Mouse (Mus musculus) lung, embryonic 15.5 days (tissue): ENCODE results near the gene Alox5. TPM values are rescaled to one million over a fixed set of nuclear protein-coding genes. Genes with fewer than 3 reads are reported as not detected.

Source experiments
- ATAC-seq: fragments of 200-750 bp; cut with Nextera tagmentation; 2 replicates; pipeline ENCODE4 v1.8.0; 2017; ENCODE audit warnings: moderate number of reproducible peaks, borderline replicate concordance; ENCODE audit not compliant: low FRiP score, low TSS enrichment; ENCODE audit errors: extremely low read depth
- H3K27ac ChIP-seq: fragments of 300-500 bp; sonication (generic); 2 replicates; pipeline ENCODE4 v1.5.1; 2015; ENCODE audit warnings: moderate library complexity, mild to moderate bottlenecking, inconsistent platforms
- H3K27me3 ChIP-seq: fragments of 300-500 bp; sonication (generic); 2 replicates; pipeline ENCODE4 v1.6.1; 2015; ENCODE audit warnings: inconsistent platforms
- H3K36me3 ChIP-seq: fragments of 300-500 bp; sonication (generic); 2 replicates; pipeline ENCODE4 v1.6.1; 2015; ENCODE audit warnings: inconsistent platforms
- H3K4me1 ChIP-seq: fragments of 300-500 bp; sonication (generic); 2 replicates; pipeline ENCODE4 v1.6.1; 2015; ENCODE audit warnings: inconsistent platforms
- H3K4me2 ChIP-seq: fragments of 300-500 bp; sonication (generic); 2 replicates; pipeline ENCODE4 v1.6.1; 2015; ENCODE audit warnings: inconsistent platforms, mild to moderate bottlenecking, moderate library complexity
- H3K4me3 ChIP-seq: fragments of 300-500 bp; sonication (generic); 2 replicates; pipeline ENCODE4 v1.5.1; 2015; ENCODE audit warnings: mild to moderate bottlenecking, inconsistent platforms
- H3K9ac ChIP-seq: fragments of 300-500 bp; sonication (generic); 2 replicates; pipeline ENCODE4 v1.6.1; 2015; ENCODE audit warnings: inconsistent platforms
- H3K9me3 ChIP-seq: fragments of 300-500 bp; sonication (generic); 2 replicates; pipeline ENCODE4 v1.6.1; 2016; ENCODE audit warnings: inconsistent platforms
- whole genome bisulfite sequencing: fragments of 180-500 bp; shearing (Covaris S2); methylation state at CpG from one replicate; pipeline ENCODE4 v1.1.7; 2015; 5-methylcytosine and 5-hydroxymethylcytosine counted together
- polyA plus RNA-seq: library from polyadenylated mRNA; unstranded; fragments of >200 nt; fragmentation: Nextera tagmentation; extraction: Ambion mirVana; gene quantifications from 2 replicates; pipeline ENCODE4 v1.2.1, GENCODE M21; 2015

The Alox5 gene
- polyA plus RNA-seq, 1 experiment from 2014 or later, result 0.84 TPM

DNA sequence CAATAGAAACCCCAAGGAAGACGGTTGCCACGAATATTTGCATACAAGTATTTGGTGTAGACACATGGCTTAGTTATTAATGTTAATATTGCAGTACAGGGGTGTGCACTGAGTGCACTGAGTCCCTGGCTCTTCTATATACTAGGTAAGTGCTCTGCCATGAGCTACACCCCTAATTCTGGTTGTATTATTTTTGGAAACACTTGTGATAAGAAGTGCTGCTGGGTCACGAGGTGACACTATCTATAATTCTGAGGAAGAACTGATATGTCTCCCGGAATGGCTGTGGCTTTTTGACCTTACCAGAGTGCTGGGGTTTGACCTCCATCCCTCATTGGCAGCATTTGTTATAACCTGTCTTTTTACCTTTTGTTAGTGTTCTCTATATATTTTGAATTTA is 20.1 kb downstream of the Alox5 start:
- Histone ChIP-seq H3K4me1 (no peaks in the 10 kb centered on the region), H3K9ac (no peak overlapping the region), H3K4me3 (no peak overlapping the region), H3K9me3 (no peaks in the 10 kb centered on the region), H3K36me3 (no peaks in the 10 kb centered on the region), H3K4me2 (no peak overlapping the region), H3K27ac (no peak overlapping the region), H3K27me3 (no peaks in the 10 kb centered on the region)
- no peak for ATAC-seq
- 57% methylated on average over 4 of the region's 4 CpGs for WGBS

DNA sequence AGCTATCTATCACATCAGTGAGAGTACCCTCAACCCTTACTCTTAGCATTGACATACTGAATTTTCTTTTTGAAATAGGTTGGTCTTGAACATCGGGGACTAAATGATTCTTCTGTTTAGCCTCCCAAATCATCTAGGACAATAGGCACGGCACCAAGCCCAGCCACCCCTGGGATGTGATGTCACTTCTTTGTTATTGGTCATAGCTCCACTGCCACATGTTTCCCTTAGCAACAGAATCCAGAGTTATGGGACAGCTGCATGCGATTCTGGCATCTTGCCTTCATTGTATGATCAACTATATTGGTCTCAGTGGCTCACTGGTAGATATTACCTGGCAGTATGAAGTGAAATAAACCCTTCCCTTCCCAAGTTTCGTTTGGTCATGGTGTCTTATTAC is 20.5 kb downstream of the Alox5 start:
- Histone ChIP-seq H3K9ac (no peak overlapping the region), H3K27me3 (no peaks in the 10 kb centered on the region), H3K4me2 (no peak overlapping the region), H3K27ac (no peak overlapping the region), H3K36me3 (no peaks in the 10 kb centered on the region), H3K4me3 (no peak overlapping the region), H3K9me3 (no peaks in the 10 kb centered on the region), H3K4me1 (no peaks in the 10 kb centered on the region)
- WGBS, result 73% methylated on average over 4 of the region's 4 CpGs
- ATAC-seq, result no peak

DNA sequence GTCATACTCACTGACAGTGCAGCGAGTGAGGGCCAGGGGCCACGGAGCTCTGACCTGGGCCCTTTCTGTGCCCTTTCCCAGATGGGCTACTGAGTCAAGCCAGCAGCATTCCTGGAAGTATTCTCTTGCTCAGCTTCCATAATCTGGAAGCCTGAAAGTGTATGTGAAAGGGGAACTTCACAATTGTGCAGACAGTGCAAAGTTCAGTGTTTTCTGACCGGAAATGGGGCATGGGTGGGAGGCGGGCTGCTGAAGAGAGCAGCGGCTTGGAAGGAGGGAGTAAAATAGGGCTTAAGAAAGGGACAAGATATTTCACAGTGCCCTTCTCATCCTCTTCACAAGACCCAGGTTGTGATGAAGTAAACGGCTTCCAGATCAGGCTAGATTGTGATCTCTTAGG is 21.4 kb downstream of the Alox5 start:
- Histone ChIP-seq H3K27ac (no peak overlapping the region), H3K36me3 (no peaks in the 10 kb centered on the region), H3K4me2 (no peak overlapping the region), H3K4me3 (no peak overlapping the region), H3K9ac (no peak overlapping the region), H3K27me3 (no peaks in the 10 kb centered on the region), H3K4me1 (no peaks in the 10 kb centered on the region), H3K9me3 (no peaks in the 10 kb centered on the region)
- ATAC-seq, result no peak
- WGBS, result 85% methylated on average over 6 of the region's 6 CpGs

DNA sequence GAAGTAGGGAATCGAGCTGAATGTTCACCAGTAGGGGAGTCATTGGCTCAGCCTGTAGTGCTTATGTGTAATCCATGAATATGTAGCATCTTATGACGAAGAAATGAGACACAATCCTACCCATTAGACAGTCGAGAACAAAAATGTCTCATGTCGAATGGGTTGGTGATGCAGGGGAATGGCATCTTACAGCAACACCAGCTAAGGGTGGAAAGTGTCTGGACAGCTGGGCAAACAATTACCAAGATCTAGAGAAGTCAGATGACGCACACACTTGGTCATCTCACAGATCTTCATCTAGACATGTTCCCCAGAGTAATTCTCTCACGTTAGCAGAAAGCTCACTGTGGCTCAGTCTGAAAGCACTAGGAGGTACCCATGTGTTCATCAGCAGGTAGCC is 22.1 kb downstream of the Alox5 start:
- Histone ChIP-seq H3K27ac (no peak overlapping the region), H3K4me1 (no peaks in the 10 kb centered on the region), H3K27me3 (no peaks in the 10 kb centered on the region), H3K36me3 (no peaks in the 10 kb centered on the region), H3K9me3 (no peaks in the 10 kb centered on the region), H3K4me3 (no peak overlapping the region), H3K4me2 (no peak overlapping the region), H3K9ac (no peak overlapping the region)
- ATAC-seq, result no peak
- whole genome bisulfite sequencing, result 66% methylated on average over 6 of the region's 6 CpGs

DNA sequence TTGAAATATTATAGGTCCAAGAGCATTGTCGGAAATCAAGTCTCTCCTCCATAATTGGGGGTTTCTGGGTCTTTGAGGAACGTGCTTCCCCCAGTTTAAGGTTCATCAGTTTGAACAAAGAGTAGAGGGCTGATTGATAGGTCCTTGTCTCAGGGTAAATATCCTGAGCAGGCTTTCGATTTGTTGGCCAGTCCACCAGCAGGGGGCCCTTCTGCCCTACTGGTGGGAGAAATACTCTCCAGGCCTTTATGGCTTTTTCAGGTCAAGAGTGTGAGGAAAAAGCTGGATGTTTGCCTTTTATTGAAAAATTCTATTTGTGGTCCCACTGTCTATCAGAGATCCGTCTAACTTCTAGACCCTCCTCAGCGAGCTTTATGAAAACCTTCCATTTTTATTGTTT is 32.7 kb downstream of the Alox5 start:
- H3K27me3 ChIP-seq, result no peaks in the 10 kb centered on the region
- H3K4me2 ChIP-seq, result no peak overlapping the region
- ATAC-seq, result no peak
- H3K27ac ChIP-seq, result no peak overlapping the region
- no peak overlapping the region for H3K9ac ChIP-seq
- H3K4me1 ChIP-seq, result no peaks in the 10 kb centered on the region
- WGBS, result 60% methylated on average over 5 of the region's 5 CpGs
- no peak overlapping the region for H3K4me3 ChIP-seq
- H3K9me3 ChIP-seq, result no peaks in the 10 kb centered on the region
- H3K36me3 ChIP-seq, result no peaks in the 10 kb centered on the region

DNA sequence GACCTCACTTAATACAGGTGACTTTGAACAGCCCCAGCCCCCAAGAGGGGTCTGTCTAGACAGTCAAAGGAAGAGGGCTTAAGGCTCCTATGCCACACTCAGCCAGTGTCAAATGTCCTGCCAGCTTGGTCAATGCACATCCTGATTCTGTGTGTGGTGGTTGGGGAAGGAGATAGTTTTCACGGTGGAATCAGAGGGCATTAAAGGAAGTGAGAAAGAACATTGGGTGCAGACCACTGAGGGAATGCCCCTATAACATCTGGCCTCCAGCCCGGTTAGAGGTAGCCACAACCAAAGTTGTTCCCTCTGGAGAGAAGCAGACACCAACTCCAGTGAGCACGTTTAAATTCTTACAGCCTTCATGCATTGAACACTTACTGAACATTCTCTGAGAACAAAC is 33.4 kb downstream of the Alox5 start:
- no peak overlapping the region for H3K9ac ChIP-seq
- no peaks in the 10 kb centered on the region for H3K36me3 ChIP-seq
- H3K4me2 ChIP-seq, result no peak overlapping the region
- H3K27me3 ChIP-seq, result no peaks in the 10 kb centered on the region
- no peak for ATAC-seq
- H3K9me3 ChIP-seq, result no peaks in the 10 kb centered on the region
- H3K27ac ChIP-seq, result no peak overlapping the region
- H3K4me3 ChIP-seq, result no peak overlapping the region
- 79% methylated on average over 3 of the region's 3 CpGs for WGBS
- no peaks in the 10 kb centered on the region for H3K4me1 ChIP-seq

DNA sequence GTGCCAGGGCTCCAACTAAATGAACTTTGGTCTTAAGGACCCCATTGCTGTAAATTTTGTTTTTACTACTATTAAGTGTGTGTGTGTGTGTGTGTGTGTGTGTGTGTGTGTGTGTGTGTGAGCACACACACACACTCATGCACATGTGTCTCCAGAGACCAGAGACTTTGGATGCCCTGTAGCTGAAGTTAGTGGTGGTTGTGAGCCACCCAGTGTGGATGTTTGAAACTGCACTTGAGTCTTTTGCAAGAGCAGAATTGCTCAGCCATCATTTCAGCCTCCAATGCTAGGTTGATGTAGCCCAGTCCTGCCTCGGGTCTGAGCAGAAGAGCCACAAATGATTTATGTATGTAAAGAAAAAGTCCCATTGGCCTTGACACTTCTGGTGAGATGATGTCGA is 37.3 kb downstream of the Alox5 start:
- Histone ChIP-seq H3K4me1 (no peaks in the 10 kb centered on the region), H3K27me3 (no peaks in the 10 kb centered on the region), H3K4me3 (no peak overlapping the region), H3K9me3 (no peaks in the 10 kb centered on the region), H3K9ac (no peak overlapping the region), H3K27ac (no peak overlapping the region), H3K36me3 (no peaks in the 10 kb centered on the region), H3K4me2 (no peak overlapping the region)
- no peak for ATAC-seq
- 53% methylated on average over 2 of the region's 2 CpGs for WGBS

DNA sequence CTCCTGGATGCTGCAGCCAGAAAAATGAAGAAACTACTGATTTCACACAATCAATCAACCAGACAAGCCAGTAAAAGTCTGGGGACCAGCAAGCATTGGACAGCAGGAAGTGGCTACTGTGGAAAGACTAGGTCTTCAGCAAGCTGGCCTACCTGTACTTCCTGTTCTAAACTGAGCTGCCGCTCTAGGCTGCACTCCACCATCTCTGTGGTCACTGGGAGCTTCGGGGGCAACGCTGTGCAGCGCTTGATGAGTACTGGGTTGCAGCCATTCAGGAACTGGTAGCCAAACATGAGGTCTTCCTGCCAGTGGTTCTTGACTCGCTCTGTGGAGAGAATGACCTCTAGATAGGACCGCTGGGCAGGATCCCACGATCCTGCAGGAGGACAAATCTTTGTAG is 38.0 kb downstream of the Alox5 start:
- Histone ChIP-seq H3K27me3 (no peaks in the 10 kb centered on the region), H3K4me3 (no peak overlapping the region), H3K9me3 (no peaks in the 10 kb centered on the region), H3K9ac (no peak overlapping the region), H3K4me1 (no peaks in the 10 kb centered on the region), H3K27ac (no peak overlapping the region), H3K36me3 (no peaks in the 10 kb centered on the region), H3K4me2 (no peak overlapping the region)
- 80% methylated on average over 7 of the region's 7 CpGs for WGBS
- ATAC-seq, result no peak

DNA sequence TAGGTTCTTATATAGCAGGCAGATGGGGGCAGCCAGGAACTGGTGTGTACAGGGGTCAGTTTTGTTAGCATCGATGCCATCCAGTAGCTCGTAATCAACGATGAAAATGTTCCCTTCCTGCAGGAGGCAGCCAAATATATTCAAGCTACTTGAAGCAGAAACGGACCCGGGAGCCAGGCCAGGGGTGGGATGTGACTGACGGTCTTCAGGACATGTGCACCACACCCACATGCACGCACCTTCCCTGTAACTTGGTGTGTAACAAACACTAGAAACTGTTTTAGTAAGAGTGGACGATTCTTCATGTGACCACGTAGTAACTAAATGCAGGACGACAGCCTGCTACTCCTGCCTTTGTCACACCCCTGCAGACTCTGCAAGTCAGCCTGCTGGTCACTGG is 40.7 kb downstream of the Alox5 start:
- no peaks in the 10 kb centered on the region for H3K4me1 ChIP-seq
- H3K9me3 ChIP-seq, result no peaks in the 10 kb centered on the region
- H3K4me2 ChIP-seq, result no peak overlapping the region
- ATAC-seq, result no peak
- no peak overlapping the region for H3K27ac ChIP-seq
- H3K27me3 ChIP-seq, result no peaks in the 10 kb centered on the region
- H3K36me3 ChIP-seq, result no peaks in the 10 kb centered on the region
- no peak overlapping the region for H3K4me3 ChIP-seq
- H3K9ac ChIP-seq, result no peak overlapping the region
- WGBS, result 70% methylated on average over 10 of the region's 10 CpGs

DNA sequence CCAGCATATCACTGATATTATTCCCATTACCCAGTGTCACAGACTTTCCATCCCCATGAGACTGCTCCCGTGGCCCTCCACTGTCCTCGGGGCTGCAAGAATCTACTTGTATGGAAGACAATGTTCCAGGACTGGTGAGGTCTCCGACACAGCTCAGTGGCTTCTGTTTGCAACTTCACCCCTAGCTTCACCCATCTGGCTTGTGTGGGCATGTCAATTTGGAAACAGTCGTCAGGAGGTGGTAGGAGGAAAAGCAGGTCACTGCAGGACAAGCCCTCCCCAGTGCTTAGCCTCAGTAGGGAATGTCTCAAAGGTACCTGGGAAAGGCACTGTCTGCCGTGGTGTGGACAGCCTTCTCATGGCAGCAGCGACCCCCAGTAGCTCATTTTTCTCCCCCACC is 41.3 kb downstream of the Alox5 start:
- no peak for ATAC-seq
- Histone ChIP-seq H3K9ac (no peak overlapping the region), H3K4me1 (no peaks in the 10 kb centered on the region), H3K4me3 (no peak overlapping the region), H3K27me3 (no peaks in the 10 kb centered on the region), H3K9me3 (no peaks in the 10 kb centered on the region), H3K27ac (no peak overlapping the region), H3K4me2 (no peak overlapping the region), H3K36me3 (no peaks in the 10 kb centered on the region)
- whole genome bisulfite sequencing, result 53% methylated on average over 6 of the region's 6 CpGs

DNA sequence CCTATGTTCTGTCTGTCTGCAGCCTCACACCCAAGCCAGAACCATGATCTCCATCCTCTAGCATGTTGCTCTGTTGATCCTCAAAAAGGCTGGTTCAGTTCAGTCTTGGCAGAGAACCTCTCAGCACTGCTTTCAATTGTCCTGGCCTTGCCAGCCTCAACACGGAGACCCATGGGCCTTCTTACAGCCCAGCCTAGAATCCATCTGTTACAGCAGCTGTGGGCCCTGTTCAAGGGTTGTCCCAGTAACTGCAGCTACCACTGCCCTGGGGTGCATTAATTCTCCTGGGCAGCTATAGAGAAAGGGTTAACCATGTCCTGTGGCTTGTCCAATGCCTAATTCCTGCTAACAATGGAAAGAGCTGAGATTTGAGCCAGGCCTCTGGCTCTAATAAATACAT is 42.5 kb downstream of the Alox5 start:
- 70% methylated on average over 1 of the region's 1 CpGs for WGBS
- Histone ChIP-seq H3K9ac (no peak overlapping the region), H3K27me3 (no peaks in the 10 kb centered on the region), H3K4me3 (no peak overlapping the region), H3K9me3 (no peaks in the 10 kb centered on the region), H3K27ac (no peak overlapping the region), H3K36me3 (no peaks in the 10 kb centered on the region), H3K4me2 (no peak overlapping the region), H3K4me1 (no peaks in the 10 kb centered on the region)
- ATAC-seq, result no peak

DNA sequence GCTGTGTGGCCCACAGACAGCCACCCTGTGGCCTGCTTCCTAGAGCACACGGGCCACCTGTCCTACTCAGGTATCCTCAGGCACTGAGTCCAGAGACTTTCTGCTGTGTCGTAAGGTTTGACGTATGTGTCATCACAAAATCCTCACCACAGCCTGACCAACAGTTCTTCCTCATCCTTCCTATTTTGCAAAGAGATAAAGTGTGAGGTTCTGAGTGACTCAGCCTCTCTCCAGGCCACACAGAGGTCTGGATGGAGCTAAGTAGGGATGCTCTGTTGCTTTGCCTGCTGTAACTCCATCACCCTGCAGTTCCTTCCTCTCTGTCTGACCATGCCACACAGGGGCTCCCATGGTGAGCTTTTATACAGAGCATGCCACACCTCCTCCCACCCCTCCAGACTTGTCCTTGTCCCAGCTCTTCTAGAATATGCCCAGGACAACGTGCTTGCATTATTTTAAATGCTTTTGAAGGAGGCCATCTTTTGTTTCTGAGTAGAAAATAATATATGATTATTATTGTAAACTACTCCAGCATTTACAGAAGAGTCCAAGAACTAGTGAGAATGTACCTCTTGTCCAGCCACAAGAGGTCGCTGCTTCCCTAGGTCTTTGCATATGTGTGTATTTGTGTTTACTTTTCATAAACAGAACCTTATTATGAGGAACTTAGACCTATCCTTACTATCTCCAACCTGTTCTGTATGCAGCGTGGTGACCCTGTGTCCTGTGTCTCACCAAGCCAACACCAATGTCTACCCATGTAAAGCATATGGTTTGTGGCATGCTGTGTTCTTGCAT is 43.3 kb downstream of the Alox5 start:
- Histone ChIP-seq H3K9me3 (no peaks in the 10 kb centered on the region), H3K9ac (no peak overlapping the region), H3K4me1 (no peaks in the 10 kb centered on the region), H3K27ac (no peak overlapping the region), H3K4me3 (no peak overlapping the region), H3K36me3 (no peaks in the 10 kb centered on the region), H3K27me3 (no peaks in the 10 kb centered on the region), H3K4me2 (no peak overlapping the region)
- no peak for ATAC-seq
- WGBS, result 58% methylated on average over 6 of the region's 6 CpGs

DNA sequence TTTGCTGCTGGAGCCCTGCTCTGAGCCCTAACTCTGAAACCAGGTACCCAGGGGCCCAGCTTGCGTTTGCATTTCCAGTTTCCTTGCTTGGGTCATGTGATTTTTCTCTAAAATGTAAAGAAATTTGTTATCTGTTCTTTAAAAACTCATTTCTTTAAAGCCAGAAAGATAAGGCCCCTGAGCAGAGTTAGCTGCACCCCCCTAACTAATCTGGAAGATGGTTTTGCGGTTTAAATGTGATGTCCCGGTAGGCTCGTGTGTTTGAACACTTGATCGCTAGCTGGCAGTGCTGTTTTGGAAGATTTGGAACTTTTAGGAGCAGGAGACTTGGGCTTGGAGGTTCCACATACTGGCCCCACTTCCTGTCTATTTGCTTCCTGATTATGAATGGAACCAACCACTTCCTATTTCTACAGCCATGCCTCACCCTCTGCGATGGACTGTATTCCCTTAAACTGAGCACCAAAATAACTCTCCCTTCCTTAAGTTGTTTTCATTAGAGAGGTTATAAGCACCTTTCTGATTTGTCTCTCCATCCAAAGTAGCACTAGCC is 44.9 kb downstream of the Alox5 start:
- Histone ChIP-seq H3K27ac (no peak overlapping the region), H3K36me3 (no peaks in the 10 kb centered on the region), H3K4me1 (no peaks in the 10 kb centered on the region), H3K4me3 (no peak overlapping the region), H3K9me3 (no peaks in the 10 kb centered on the region), H3K4me2 (no peak overlapping the region), H3K27me3 (no peaks in the 10 kb centered on the region), H3K9ac (no peak overlapping the region)
- no peak for ATAC-seq
- WGBS, result 79% methylated on average over 6 of the region's 6 CpGs
